Mouse (Mus musculus): ENCODE results near the gene Lhpp. TPM values are rescaled to one million over a fixed set of nuclear protein-coding genes. Genes with fewer than 3 reads are reported as not detected.

Gene Lhpp
- polyA plus RNA-seq, 1 experiment from 2014 or later, result 15.1 TPM

DNA sequence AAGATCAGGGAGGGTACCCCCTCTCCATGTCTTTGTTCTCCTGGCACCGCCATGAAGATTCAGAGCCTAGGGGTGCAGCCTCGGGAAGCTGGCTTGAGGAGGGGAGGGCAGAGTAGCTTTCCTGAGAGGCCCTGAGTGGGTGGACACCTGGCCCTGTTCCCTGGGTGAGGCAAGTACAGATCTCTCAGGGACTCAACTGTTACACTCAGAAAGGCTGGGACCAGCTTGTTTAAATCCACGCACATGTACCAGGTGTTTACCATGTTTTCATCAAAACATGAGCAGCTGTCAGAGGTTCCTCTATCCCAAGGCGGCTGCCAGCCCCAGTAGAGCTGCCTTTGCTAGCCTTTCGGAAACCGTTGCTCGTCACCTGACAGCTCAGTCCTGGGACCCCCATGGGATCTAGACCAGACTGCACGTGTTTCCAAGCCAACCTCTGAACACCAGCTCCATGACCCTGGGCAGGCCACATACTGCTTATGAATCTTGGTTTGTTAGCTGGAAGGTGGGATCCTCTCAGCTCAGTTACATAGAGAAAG, 86.9 kb downstream of the Lhpp start:
- Histone ChIP-seq H3K27me3 (ENCODE audit: control insufficient read depth, insufficient read depth, low read length) (no peaks in the 10 kb centered on the region), H3K27ac (ENCODE audit: low read depth, low read length) (no peak overlapping the region), H3K9ac (ENCODE audit: low read length) (no peak overlapping the region), H3K4me1 (replicated peaks; ENCODE audit: control insufficient read depth, insufficient read depth, low read length) (peaks cover 3% of the 10 kb centered on the region; the same call in 1 of the 2 replicates), H3K36me3 (ENCODE audit: control insufficient read depth, insufficient read depth, low read length) (no peaks in the 10 kb centered on the region), H3K9me3 (ENCODE audit: control insufficient read depth, low read length) (no peaks in the 10 kb centered on the region; the same call in 1 of the 2 replicates), H3K4me2 (ENCODE audit: low read depth, low read length, severe bottlenecking) (no peak overlapping the region), H3K4me3 (ENCODE audit: low read depth, low read length) (no peak overlapping the region)
- WGBS, result 89% methylated on average over 8 of the region's 8 CpGs
- ATAC-seq (replicated peaks; ENCODE audit: low FRiP score), result no peak
- DNase-seq (ENCODE audit: low spot score), result no peak

DNA sequence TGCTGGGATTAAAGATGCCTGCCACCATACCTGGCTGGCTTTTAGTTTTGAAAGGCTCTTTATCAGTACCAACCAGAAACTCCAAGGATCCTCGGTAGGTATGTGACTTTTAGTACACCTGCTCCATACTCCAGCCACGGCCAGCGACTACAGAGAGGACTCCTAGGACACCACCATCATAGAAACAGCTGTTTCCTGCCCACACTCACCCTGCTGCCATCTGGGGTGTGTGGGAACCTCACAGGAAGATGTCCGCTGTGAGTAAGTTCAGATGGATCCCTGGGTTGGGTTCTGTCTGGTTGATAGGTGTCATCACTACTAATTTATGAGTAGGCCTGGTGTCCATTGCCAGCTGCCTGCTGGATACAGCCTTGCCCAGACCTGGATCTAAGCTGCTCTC, 88.3 kb downstream of the Lhpp start:
- no peaks in the 10 kb centered on the region for H3K4me1 ChIP-seq (replicated peaks; ENCODE audit: control insufficient read depth, insufficient read depth, low read length)
- no peaks in the 10 kb centered on the region for H3K27me3 ChIP-seq (ENCODE audit: control insufficient read depth, insufficient read depth, low read length)
- ATAC-seq (replicated peaks; ENCODE audit: low FRiP score) (no peak), DNase-seq (ENCODE audit: low spot score) (no peak)
- H3K36me3 ChIP-seq (ENCODE audit: control insufficient read depth, insufficient read depth, low read length), result no peaks in the 10 kb centered on the region
- 87% methylated on average over 4 of the region's 4 CpGs for WGBS
- H3K4me2 ChIP-seq (ENCODE audit: low read depth, low read length, severe bottlenecking), result no peak overlapping the region
- H3K27ac ChIP-seq (ENCODE audit: low read depth, low read length), result no peak overlapping the region
- H3K9ac ChIP-seq (ENCODE audit: low read length), result no peak overlapping the region
- no peak overlapping the region for H3K4me3 ChIP-seq (ENCODE audit: low read depth, low read length)
- H3K9me3 ChIP-seq (ENCODE audit: control insufficient read depth, low read length), result no peaks in the 10 kb centered on the region; the same call in 1 of the 2 replicates

GRCm38 (mm10) chr7:132699165-132699564, 88.7 kb downstream of the Lhpp start:
- 63% methylated on average over 4 of the region's 4 CpGs for WGBS
- no peak overlapping the region for H3K4me2 ChIP-seq (ENCODE audit: low read depth, low read length, severe bottlenecking)
- H3K4me3 ChIP-seq (ENCODE audit: low read depth, low read length), result no peak overlapping the region
- no peaks in the 10 kb centered on the region; the same call in 1 of the 2 replicates for H3K9me3 ChIP-seq (ENCODE audit: control insufficient read depth, low read length)
- H3K9ac ChIP-seq (ENCODE audit: low read length), result no peak overlapping the region
- H3K4me1 ChIP-seq (replicated peaks; ENCODE audit: control insufficient read depth, insufficient read depth, low read length), result no peaks in the 10 kb centered on the region
- H3K36me3 ChIP-seq (ENCODE audit: control insufficient read depth, insufficient read depth, low read length), result no peaks in the 10 kb centered on the region
- H3K27ac ChIP-seq (ENCODE audit: low read depth, low read length), result no peak overlapping the region
- no peak for DNase-seq (ENCODE audit: low spot score)
- ATAC-seq (replicated peaks; ENCODE audit: low FRiP score), result no peak
- no peaks in the 10 kb centered on the region for H3K27me3 ChIP-seq (ENCODE audit: control insufficient read depth, insufficient read depth, low read length)

DNA sequence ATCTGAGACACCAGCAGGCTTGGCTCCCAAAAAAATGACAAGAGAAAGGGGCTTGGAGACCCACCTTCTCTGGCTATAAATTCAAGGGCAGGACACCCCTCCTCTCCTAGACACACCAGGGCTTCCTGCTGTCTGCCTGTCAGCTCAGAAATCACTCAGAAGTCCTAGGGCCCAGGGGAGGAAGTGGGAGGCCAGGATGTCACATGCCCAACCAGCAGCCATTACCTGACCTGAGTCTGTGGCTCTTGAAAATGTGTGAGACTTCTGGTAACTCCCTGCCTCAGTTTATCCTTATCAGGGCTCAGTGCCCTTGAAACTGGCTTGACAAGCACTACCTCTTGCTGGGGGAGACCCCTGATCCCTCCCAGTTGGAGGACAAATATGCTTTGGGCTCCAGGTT, 89.2 kb downstream of the Lhpp start:
- Histone ChIP-seq H3K4me3 (ENCODE audit: low read depth, low read length) (no peak overlapping the region), H3K9me3 (ENCODE audit: control insufficient read depth, low read length) (no peaks in the 10 kb centered on the region; the same call in 1 of the 2 replicates), H3K4me1 (replicated peaks; ENCODE audit: control insufficient read depth, insufficient read depth, low read length) (no peaks in the 10 kb centered on the region), H3K27me3 (ENCODE audit: control insufficient read depth, insufficient read depth, low read length) (no peaks in the 10 kb centered on the region), H3K27ac (ENCODE audit: low read depth, low read length) (no peak overlapping the region), H3K9ac (ENCODE audit: low read length) (no peak overlapping the region), H3K36me3 (ENCODE audit: control insufficient read depth, insufficient read depth, low read length) (no peaks in the 10 kb centered on the region), H3K4me2 (ENCODE audit: low read depth, low read length, severe bottlenecking) (no peak overlapping the region)
- DNase-seq (ENCODE audit: low spot score) (no peak), ATAC-seq (replicated peaks; ENCODE audit: low FRiP score) (no peak)

- H3K4me2 ChIP-seq (ENCODE audit: low read depth, low read length, severe bottlenecking), result no peak overlapping the region
- H3K27me3 ChIP-seq (ENCODE audit: control insufficient read depth, insufficient read depth, low read length), result no peaks in the 10 kb centered on the region
- no peak for ATAC-seq (replicated peaks; ENCODE audit: low FRiP score)
- H3K27ac ChIP-seq (ENCODE audit: low read depth, low read length), result no peak overlapping the region
- WGBS, result 79% methylated on average over 4 of the region's 4 CpGs
- no peak overlapping the region for H3K4me3 ChIP-seq (ENCODE audit: low read depth, low read length)
- no peaks in the 10 kb centered on the region for H3K36me3 ChIP-seq (ENCODE audit: control insufficient read depth, insufficient read depth, low read length)
- DNase-seq (ENCODE audit: low spot score), result no peak
- no peaks in the 10 kb centered on the region for H3K4me1 ChIP-seq (replicated peaks; ENCODE audit: control insufficient read depth, insufficient read depth, low read length)
- no peak overlapping the region for H3K9ac ChIP-seq (ENCODE audit: low read length)
- no peaks in the 10 kb centered on the region for H3K9me3 ChIP-seq (ENCODE audit: control insufficient read depth, low read length)
Measured at GRCm38 (mm10) chr7:132700107-132700506, 89.7 kb downstream of the Lhpp start.

DNA sequence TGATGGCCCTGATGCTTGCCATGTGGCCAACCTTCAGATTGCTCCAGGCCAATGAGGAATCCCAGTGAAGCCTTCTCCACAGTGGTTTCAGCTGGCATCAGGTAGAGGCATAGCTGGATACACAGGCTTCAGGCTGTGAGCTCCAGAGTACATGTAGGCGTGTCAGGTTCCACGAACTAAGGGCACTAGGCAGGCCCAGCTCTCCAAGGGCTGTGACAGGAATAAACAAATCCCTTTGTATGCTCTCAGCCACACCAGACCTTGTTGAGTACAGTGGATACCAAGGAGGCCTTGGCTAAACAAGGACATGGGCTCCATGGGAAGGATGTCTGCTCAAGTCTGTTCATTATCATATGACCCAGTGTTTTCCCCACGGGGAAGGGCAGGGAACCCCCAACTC, 91.0 kb downstream of the Lhpp start:
- no peaks in the 10 kb centered on the region for H3K4me1 ChIP-seq (replicated peaks; ENCODE audit: control insufficient read depth, insufficient read depth, low read length)
- DNase-seq (ENCODE audit: low spot score), result no peak
- 82% methylated on average over 3 of the region's 3 CpGs for WGBS
- no peaks in the 10 kb centered on the region for H3K36me3 ChIP-seq (ENCODE audit: control insufficient read depth, insufficient read depth, low read length)
- H3K27ac ChIP-seq (ENCODE audit: low read depth, low read length), result no peak overlapping the region
- H3K4me3 ChIP-seq (ENCODE audit: low read depth, low read length), result no peak overlapping the region
- H3K27me3 ChIP-seq (ENCODE audit: control insufficient read depth, insufficient read depth, low read length), result no peaks in the 10 kb centered on the region
- H3K4me2 ChIP-seq (ENCODE audit: low read depth, low read length, severe bottlenecking), result no peak overlapping the region
- no peak for ATAC-seq (replicated peaks; ENCODE audit: low FRiP score)
- no peak overlapping the region for H3K9ac ChIP-seq (ENCODE audit: low read length)
- no peaks in the 10 kb centered on the region for H3K9me3 ChIP-seq (ENCODE audit: control insufficient read depth, low read length)

- Histone ChIP-seq H3K27me3 (ENCODE audit: control insufficient read depth, insufficient read depth, low read length) (no peaks in the 10 kb centered on the region), H3K4me1 (replicated peaks; ENCODE audit: control insufficient read depth, insufficient read depth, low read length) (no peaks in the 10 kb centered on the region), H3K27ac (ENCODE audit: low read depth, low read length) (no peak overlapping the region), H3K4me3 (ENCODE audit: low read depth, low read length) (no peak overlapping the region), H3K9me3 (ENCODE audit: control insufficient read depth, low read length) (no peaks in the 10 kb centered on the region), H3K36me3 (ENCODE audit: control insufficient read depth, insufficient read depth, low read length) (no peaks in the 10 kb centered on the region), H3K4me2 (ENCODE audit: low read depth, low read length, severe bottlenecking) (no peak overlapping the region), H3K9ac (ENCODE audit: low read length) (no peak overlapping the region)
- DNase-seq (ENCODE audit: low spot score), result no peak
- 80% methylated on average over 3 of the region's 3 CpGs for WGBS
- no peak for ATAC-seq (replicated peaks; ENCODE audit: low FRiP score)
Measured at GRCm38 (mm10) chr7:132702024-132702423, 91.6 kb downstream of the Lhpp start.

GRCm38 (mm10) chr7:132702492-132703070, 92.1 kb downstream of the Lhpp start:
- ATAC-seq (replicated peaks; ENCODE audit: low FRiP score), result no peak
- WGBS, result 80% methylated on average over 5 of the region's 5 CpGs
- Histone ChIP-seq H3K4me3 (ENCODE audit: low read depth, low read length) (no peak overlapping the region), H3K4me2 (ENCODE audit: low read depth, low read length, severe bottlenecking) (no peak overlapping the region), H3K9ac (ENCODE audit: low read length) (no peak overlapping the region), H3K9me3 (ENCODE audit: control insufficient read depth, low read length) (no peaks in the 10 kb centered on the region), H3K36me3 (ENCODE audit: control insufficient read depth, insufficient read depth, low read length) (no peaks in the 10 kb centered on the region), H3K27me3 (ENCODE audit: control insufficient read depth, insufficient read depth, low read length) (no peaks in the 10 kb centered on the region), H3K4me1 (replicated peaks; ENCODE audit: control insufficient read depth, insufficient read depth, low read length) (no peaks in the 10 kb centered on the region), H3K27ac (ENCODE audit: low read depth, low read length) (no peak overlapping the region)
- no peak for DNase-seq (ENCODE audit: low spot score)
